Mouse (Mus musculus) granulocyte monocyte progenitor cell, adult 5-6 weeks (primary cell): ENCODE data around the gene Brinp3. TPM values are rescaled to one million over a fixed set of nuclear protein-coding genes. Genes with fewer than 3 reads are reported as not detected.

ENCODE experiments used
- ATAC-seq: replicated peaks from 2 replicates; pipeline ENCODE4 v1.8.0; 2016; ENCODE audit warnings: mild to moderate bottlenecking, moderate TSS enrichment, inconsistent platforms; ENCODE audit not compliant: poor library complexity, severe bottlenecking
- total RNA-seq, 2 experiments: library from RNA; stranded (forward) in 1 of 2; stranded (reverse) in 1 of 2; fragments of 200-712, 200-1000 nt in 1 of 2; fragments of >200 nt in 1 of 2; fragmentation: Nextera tagmentation in 1 of 2; gene quantifications; 2 replicates each; pipeline ENCODE4 v1.2.3; 2014 to 2017

Gene Brinp3
- total RNA-seq (2014; fragmentation: Nextera tagmentation) = not detected in 2 replicates
- total RNA-seq (2017) = not detected in 2 replicates

GRCm38 (mm10) chr1:146494681-146495331 is at the start of gene Brinp3:
TSS of gene Brinp3 (plus strand) at chr1:146494760.
- ATAC-seq = peak; percentile 25

GRCm38 (mm10) chr1:146494221-146494620 is 339 bp upstream of the Brinp3 start:
- ATAC-seq = no peak

GRCm38 (mm10) chr1:146495386-146495785 is 826 bp downstream of the Brinp3 start:
- no peak for ATAC-seq

GRCm38 (mm10) chr1:146497381-146498081 is 3.0 kb downstream of the Brinp3 start:
- peak; percentile 7; the same call in 1 of the 2 replicates for ATAC-seq

- no peak for ATAC-seq
Measured at GRCm38 (mm10) chr1:146498085-146498779, 3.7 kb downstream of the Brinp3 start.

GRCm38 (mm10) chr1:146498780-146499114 is 4.2 kb downstream of the Brinp3 start:
- no peak for ATAC-seq

GRCm38 (mm10) chr1:146515377-146515776 is 20.8 kb downstream of the Brinp3 start:
- ATAC-seq = no peak

- no peak for ATAC-seq
Measured at GRCm38 (mm10) chr1:146523727-146524573, 29.4 kb downstream of the Brinp3 start.

- ATAC-seq = no peak
Measured at GRCm38 (mm10) chr1:146528572-146528971, 34.0 kb downstream of the Brinp3 start.

GRCm38 (mm10) chr1:146546847-146547428 is 52.4 kb downstream of the Brinp3 start:
- ATAC-seq = no peak

GRCm38 (mm10) chr1:146556982-146557381 is 62.4 kb downstream of the Brinp3 start:
- no peak for ATAC-seq

GRCm38 (mm10) chr1:146562144-146562543 is 67.6 kb downstream of the Brinp3 start:
- ATAC-seq = no peak

GRCm38 (mm10) chr1:146584181-146584580 is 89.6 kb downstream of the Brinp3 start:
- ATAC-seq = no peak

- ATAC-seq = no peak
Measured at GRCm38 (mm10) chr1:146632895-146633294, 138.3 kb downstream of the Brinp3 start.

- ATAC-seq = no peak
Measured at GRCm38 (mm10) chr1:146657214-146657613, 162.7 kb downstream of the Brinp3 start.

GRCm38 (mm10) chr1:146700724-146701123 is 206.2 kb downstream of the Brinp3 start:
- ATAC-seq = no peak

GRCm38 (mm10) chr1:146719556-146719955 is 225.0 kb downstream of the Brinp3 start:
- ATAC-seq = no peak

- ATAC-seq = peak; percentile 78
Measured at GRCm38 (mm10) chr1:146724784-146725513, 230.4 kb downstream of the Brinp3 start.

- no peak for ATAC-seq
Measured at GRCm38 (mm10) chr1:146751066-146751465, 256.5 kb downstream of the Brinp3 start.
